Mouse (Mus musculus): ENCODE data around the gene Ppox. TPM values are rescaled to one million over a fixed set of nuclear protein-coding genes. Genes with fewer than 3 reads are reported as not detected.
A peak's percentile ranks its signal among the peaks of the same experiment; 100 is the strongest.
"Not testable (repeated sequence)": the region's sequence is repeated elsewhere in the genome, so short reads cannot be mapped to it uniquely, and the experiment has no call there.

Ppox gene
- total RNA-seq, 2 experiments from 2014 or later, result 26.9 to 27.8 TPM

- DNase-seq (ENCODE audit: low spot score in 2 of 2), result peak; percentile 98
Measured at GRCm38 (mm10) chr1:171246709-171247452, 34.1 kb downstream of the Ppox start.

DNA sequence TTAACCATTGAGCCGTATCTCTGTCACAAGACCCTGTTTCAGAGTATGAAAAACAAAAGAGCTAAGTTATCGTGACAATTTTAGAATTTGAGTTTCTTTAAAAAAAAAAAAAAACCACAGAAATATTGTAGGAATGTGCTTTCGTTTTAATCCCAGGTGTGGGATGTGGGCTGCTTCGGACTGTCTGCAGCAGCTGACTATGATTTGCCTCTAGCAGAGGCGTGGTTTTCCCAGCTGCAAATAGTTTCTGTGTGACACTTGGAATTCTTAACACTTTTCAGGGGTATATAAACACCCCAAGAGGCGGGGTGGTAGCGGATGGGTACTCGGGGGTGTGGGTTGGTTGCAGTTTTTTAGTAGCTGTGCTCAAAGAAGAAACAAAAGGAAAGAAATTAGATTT lies 35.6 kb downstream of the Ppox start:
- no peak for DNase-seq (ENCODE audit: low spot score in 2 of 2)

DNA sequence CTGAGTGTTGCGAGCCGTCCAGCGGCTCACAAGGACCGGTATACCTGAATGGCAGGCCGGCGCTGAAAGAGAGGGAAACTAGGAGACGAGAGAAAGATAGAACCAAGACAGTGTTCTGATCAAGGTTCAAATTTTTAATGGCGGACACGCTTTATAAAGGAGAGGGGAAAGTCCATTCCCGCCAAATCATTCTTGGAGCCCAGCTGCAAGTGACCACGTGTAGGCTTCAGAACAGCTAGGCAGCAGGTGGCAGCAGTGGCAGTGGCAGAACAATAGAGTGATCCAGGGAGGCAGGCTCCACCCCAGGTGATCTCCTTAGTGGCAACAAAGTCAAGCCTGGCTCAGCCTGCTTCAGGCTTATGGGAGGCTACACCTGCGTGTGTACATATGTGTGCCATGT lies 39.0 kb downstream of the Ppox start:
- DNase-seq (ENCODE audit: low spot score in 2 of 2), result not testable (repeated sequence)

GRCm38 (mm10) chr1:171240911-171241310 lies 40.1 kb downstream of the Ppox start:
- no peak for DNase-seq (ENCODE audit: low spot score in 2 of 2)

DNA sequence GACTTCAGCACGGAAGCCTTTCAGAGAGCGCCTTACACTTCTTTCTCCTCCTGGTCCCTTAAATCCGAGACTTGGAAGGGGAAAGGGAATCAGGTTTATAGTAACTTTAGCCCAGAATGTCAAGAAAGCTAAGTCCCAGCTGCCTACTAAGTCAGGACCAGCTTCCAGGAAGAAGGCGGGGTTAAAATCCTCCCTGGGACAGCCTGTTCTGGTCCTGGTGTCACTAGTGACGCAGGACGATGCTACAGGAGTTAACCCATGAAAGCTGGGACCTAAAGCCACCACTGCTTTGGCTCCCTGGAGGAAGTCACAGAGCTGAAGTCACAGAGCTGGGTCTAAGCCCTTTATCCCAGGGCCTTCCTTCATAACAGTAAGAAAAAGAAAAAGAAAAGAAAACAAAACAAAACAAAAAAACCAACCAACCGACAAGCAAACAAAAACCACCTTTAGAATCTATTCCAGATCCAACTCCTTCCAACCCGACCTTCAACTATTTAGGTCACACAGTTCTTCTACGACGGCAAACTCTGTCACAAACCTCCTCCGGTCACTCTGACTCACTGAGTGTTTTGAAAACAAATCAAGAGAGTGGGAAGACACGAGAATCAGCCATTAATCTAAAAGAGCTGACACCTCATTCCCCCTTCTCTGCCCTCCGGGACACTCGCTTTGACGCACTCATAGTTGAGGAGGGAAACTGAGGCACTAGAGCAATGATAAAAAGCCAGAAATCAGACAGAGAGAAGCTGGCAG lies 40.8 kb downstream of the Ppox start:
- no peak for DNase-seq (ENCODE audit: low spot score in 2 of 2)

- peak; percentile 53 to 55 for DNase-seq (ENCODE audit: low spot score in 2 of 2)
Measured at GRCm38 (mm10) chr1:171238463-171238862, 42.5 kb downstream of the Ppox start.

DNA sequence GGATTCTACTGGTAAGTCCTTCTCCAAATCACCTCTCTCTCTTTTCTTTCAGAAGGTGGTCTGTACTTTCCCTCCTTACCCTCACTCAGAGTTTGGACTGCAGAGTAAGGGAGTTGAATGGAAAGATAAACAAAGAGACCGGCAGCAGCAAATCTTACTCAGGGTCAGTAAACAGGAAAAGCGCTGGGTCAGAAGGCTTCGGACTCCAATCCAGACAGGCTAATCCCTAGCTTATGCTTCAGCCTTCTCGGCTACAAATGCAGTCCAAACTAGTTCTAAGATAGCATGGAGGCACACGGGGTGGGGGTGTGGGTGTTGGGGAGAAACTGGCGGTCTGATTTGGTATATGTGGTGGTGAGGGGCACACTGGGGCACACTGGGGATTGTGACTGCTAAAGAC lies 43.5 kb downstream of the Ppox start:
- no peak for DNase-seq (ENCODE audit: low spot score in 2 of 2)

- DNase-seq (ENCODE audit: low spot score in 2 of 2), result no peak
Measured at GRCm38 (mm10) chr1:171235791-171236190, 45.2 kb downstream of the Ppox start.

DNA sequence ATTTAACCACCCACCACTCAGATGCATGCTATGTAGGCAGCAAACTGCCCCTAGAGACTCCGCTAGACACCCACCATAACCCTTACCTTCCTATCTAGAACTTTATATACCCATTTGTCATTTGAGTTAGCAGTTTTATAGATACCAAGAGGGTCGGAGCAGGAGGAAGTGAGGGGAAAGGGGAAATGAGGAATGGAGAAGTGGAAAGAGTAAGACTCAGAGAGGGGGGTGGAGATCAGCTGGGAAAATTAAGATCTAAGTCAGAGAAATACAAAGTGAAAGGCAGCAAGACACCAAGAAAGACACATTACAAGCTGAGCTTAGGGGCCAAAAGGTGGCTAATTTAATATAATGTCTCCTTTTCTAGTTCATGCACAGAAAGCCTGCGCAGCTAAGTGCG lies 46.4 kb downstream of the Ppox start:
- DNase-seq (ENCODE audit: low spot score in 2 of 2), result no peak

DNA sequence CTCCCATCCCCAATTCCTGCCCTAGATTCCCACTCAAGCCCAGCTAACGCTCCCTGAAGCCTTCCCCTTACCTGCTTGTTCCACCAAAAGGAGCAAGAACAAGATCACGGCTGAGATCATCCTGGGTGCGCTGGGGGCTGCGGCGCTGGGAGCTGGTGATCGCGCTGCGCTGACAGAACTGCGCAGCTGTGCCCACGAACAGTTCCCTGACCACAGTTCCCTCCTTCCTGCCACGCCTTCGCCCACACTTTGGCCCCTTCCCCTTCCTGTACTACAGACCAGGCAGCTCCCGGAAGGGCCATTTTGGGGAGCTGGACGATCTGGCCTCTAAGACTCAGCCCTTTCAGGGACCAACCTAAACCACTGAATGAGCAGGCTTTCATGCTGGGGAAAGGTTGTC lies 46.9 kb downstream of the Ppox start, which contains the start of gene Fcer1g:
Gene Fcer1g (minus strand): TSS at position 240 of the 400 bp plus-strand sequence.
- no peak for DNase-seq (ENCODE audit: low spot score in 2 of 2)

DNA sequence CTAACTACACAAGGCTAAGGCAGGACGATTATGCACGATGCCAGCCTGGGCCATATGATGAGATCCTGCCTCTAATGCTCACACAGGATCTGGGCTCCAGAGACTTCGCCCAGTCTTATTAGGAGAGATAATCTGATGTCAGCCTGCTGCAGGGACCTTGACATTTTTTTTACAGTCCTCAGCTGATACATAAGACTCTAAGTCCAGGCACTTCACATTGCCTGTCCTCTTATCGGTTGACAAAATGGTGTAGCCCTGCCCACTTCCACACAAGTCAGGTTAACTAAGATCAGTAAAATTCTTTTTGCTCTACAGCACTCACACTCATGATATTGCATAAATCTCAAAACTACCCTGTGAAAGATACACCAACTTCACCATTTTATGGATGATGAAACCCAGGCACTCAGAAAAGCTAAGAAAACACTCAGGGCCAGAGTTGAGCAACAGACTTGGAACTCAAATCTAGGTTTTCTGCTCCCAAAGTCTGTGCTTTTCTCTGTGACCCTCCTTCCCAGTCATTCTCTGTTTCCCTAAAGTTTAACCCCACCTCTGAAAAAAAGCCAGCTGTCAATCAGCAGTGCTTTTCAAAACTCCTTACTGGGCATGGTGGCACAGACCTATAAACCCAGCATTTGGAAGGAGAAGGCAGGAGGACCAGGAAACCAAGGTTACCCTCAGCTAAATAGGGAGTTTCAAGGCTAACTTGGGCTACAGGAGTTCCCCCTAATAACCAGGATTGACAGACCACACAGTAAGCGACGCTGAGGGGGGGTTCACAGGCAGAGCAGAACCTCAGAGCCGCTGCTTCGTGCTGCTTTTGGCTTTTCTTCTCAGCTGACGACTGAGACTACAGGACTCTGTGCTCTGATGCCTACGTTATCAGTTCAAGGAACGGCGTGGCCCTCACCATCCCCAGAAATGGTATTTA lies 47.9 kb downstream of the Ppox start:
- DNase-seq (ENCODE audit: low spot score in 2 of 2), result no peak

- DNase-seq (ENCODE audit: low spot score in 2 of 2), result no peak
Measured at GRCm38 (mm10) chr1:171232348-171232747, 48.6 kb downstream of the Ppox start.

DNA sequence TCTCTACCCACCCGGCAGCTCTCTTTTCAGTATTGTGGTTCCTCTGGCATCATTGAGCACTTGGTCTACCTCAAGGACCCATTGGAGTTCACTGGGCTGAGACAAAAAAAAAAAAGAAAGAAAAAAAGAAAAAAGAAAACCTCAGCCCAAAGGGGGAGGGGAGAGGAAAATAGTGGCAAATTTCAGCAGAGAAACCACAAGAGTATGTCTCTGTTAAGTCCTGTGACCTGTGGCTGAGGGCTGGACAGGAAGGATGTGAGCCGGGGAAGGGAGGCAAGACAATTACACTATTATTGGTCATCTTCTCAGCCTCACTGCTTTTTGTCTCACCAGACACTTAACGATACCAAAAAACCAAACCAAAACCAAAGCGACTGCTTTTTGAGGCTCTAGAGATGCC lies 49.1 kb downstream of the Ppox start:
- no peak for DNase-seq (ENCODE audit: low spot score in 2 of 2)

GRCm38 (mm10) chr1:171230215-171230614 lies 50.8 kb downstream of the Ppox start:
- no peak for DNase-seq (ENCODE audit: low spot score in 2 of 2)

DNA sequence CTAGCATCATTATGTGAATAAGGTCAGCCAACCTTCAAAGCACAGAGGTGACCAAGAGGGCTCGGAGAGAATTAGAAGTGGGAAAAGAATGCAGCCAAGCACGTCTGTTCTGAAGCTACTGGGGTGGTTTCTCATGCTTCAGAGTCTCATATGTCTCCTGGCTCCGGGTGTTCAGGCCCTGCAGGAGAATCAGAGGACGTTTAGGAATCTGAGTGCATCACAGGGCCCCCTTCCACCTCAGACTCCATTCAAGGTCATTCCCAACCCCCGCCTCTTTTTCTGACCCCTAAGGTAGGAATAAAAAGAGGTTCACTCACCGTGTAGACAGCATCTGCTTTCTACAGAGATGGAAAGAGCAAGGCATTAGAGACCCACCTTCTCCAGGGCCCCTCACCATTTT lies 51.2 kb downstream of the Ppox start:
- no peak for DNase-seq (ENCODE audit: low spot score in 2 of 2)

DNA sequence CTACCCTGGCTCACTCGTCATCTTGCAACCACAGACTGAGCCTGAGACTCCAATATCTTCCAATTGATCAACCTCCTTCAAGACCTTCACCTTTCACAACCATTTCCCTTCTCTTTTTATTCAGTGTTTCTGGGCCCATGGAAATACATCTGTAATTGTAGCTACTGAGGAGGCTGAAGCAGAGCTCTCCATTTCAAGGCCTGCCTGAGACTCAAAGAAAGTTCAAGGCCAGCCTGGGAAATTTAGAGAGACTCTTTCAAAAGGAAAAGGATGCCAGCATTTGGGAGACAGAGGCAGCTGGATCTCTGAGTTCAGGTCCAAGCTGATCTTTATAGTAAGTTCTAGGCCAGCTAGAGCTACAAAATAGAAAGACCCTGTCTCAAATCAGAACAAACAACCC lies 53.1 kb downstream of the Ppox start:
- no peak for DNase-seq (ENCODE audit: low spot score in 2 of 2)

GRCm38 (mm10) chr1:171226780-171227179 lies 54.2 kb downstream of the Ppox start:
- DNase-seq (ENCODE audit: low spot score in 2 of 2), result no peak
